Mouse (Mus musculus) MEL (cell line): ENCODE measurements at regions not wholly inside any gene's neighbourhood (a gene's known extent, or its start where the extent isn't known, plus 50 kb on each side); places are given as distances from the start of the nearest gene placed in this dataset.
"Not testable (repeated sequence)": the region's sequence is repeated elsewhere in the genome, so short reads cannot be mapped to it uniquely, and the experiment has no call there.

Experiments
- DNase-seq: peaks from one replicate; pipeline ENCODE4 v3.0.0; 2011; ENCODE audit warnings: low read depth, low spot score
- H3K27ac ChIP-seq: 2 replicates; pipeline ENCODE4 v1.5.1; 2012; ENCODE audit warnings: low read depth, mild to moderate bottlenecking, control low read depth, low read length, moderate library complexity; ENCODE audit not compliant: control insufficient read depth
- H3K27me3 ChIP-seq, 2 experiments: fragments of 150-350 bp in 1 of 2; sonication (generic) in 1 of 2; 2 replicates each; pipeline ENCODE4 v1.6.1; 2012; ENCODE audit warnings: low read length in 2 of 2, mild to moderate bottlenecking in 2 of 2, improper control_type of control experiment in 1 of 2, moderate library complexity in 1 of 2; ENCODE audit not compliant: insufficient read depth in 2 of 2, control insufficient read depth in 1 of 2
- H3K36me3 ChIP-seq, 2 experiments: 2 replicates each; pipeline ENCODE4 v1.6.1; 2012 to 2014; ENCODE audit warnings: low read length in 2 of 2, improper control_type of control experiment in 1 of 2, inconsistent platforms in 1 of 2, mild to moderate bottlenecking in 1 of 2; ENCODE audit not compliant: insufficient read depth in 2 of 2, control insufficient read depth in 1 of 2
- H3K4me1 ChIP-seq, 2 experiments: fragments of 150-350 bp in 1 of 2; sonication (generic) in 1 of 2; 2 replicates each; pipeline ENCODE4 v1.6.1; 2012; ENCODE audit warnings: low read length in 2 of 2, improper control_type of control experiment in 1 of 2, mild to moderate bottlenecking in 1 of 2; ENCODE audit not compliant: insufficient read depth in 2 of 2, control insufficient read depth in 1 of 2
- H3K4me3 ChIP-seq, 2 experiments: fragments of 150-350 bp in 1 of 2; sonication (generic) in 1 of 2; 2 replicates each; pipeline ENCODE4 v1.5.1; 2012; ENCODE audit warnings: low read depth in 2 of 2, low read length in 2 of 2, mild to moderate bottlenecking in 2 of 2, moderate library complexity in 2 of 2, control low read depth in 1 of 2, improper control_type of control experiment in 1 of 2; ENCODE audit not compliant: control insufficient read depth in 1 of 2, insufficient read depth in 1 of 2
- H3K79me2 ChIP-seq: 2 replicates; pipeline ENCODE4 v1.6.1; 2012; ENCODE audit warnings: mild to moderate bottlenecking, low read length, moderate library complexity; ENCODE audit not compliant: control insufficient read depth, poor library complexity, insufficient read depth
- H3K9ac ChIP-seq: 2 replicates; pipeline ENCODE4 v1.6.1; 2012; ENCODE audit warnings: low read depth, mild to moderate bottlenecking, control low read depth, low read length, moderate library complexity; ENCODE audit not compliant: control insufficient read depth, poor library complexity, severe bottlenecking
- H3K9me3 ChIP-seq: fragments of 150-350 bp; sonication (generic); replicated peaks from 2 replicates; pipeline ENCODE4 v1.6.1; 2012; ENCODE audit warnings: mild to moderate bottlenecking, low read length, improper control_type of control experiment, moderate library complexity; ENCODE audit not compliant: insufficient read depth
- BHLHE40 ChIP-seq: IDR thresholded peaks from 2 replicates; pipeline ENCODE4 v1.6.1; 2012; ENCODE audit warnings: low read depth, mild to moderate bottlenecking, inconsistent platforms, low read length, improper control_type of control experiment, borderline replicate concordance
- CHD1 ChIP-seq: IDR thresholded peaks from 2 replicates; pipeline ENCODE4 v1.6.1; 2012; ENCODE audit warnings: low read depth, mild to moderate bottlenecking, inconsistent platforms, low read length, improper control_type of control experiment
- CHD2 ChIP-seq: IDR thresholded peaks from 2 replicates; pipeline ENCODE4 v1.6.1; 2011; ENCODE audit warnings: low read length, improper control_type of control experiment
- E2F4 ChIP-seq: IDR thresholded peaks from 2 replicates; pipeline ENCODE4 v1.6.1; 2011; ENCODE audit warnings: low read depth, low read length, improper control_type of control experiment, borderline replicate concordance
- GABPA ChIP-seq: IDR thresholded peaks from 2 replicates; pipeline ENCODE4 v1.6.1; 2012; ENCODE audit warnings: low read depth, mild to moderate bottlenecking, inconsistent platforms, low read length, improper control_type of control experiment, moderate library complexity
- GATA1 ChIP-seq: IDR thresholded peaks from 2 replicates; pipeline ENCODE4 v1.6.1; 2011; ENCODE audit warnings: low read depth, low read length, improper control_type of control experiment
- HCFC1 ChIP-seq: IDR thresholded peaks from 2 replicates; pipeline ENCODE4 v1.6.1; 2012; ENCODE audit warnings: low read depth, mild to moderate bottlenecking, inconsistent platforms, low read length, improper control_type of control experiment, moderate library complexity
- JUND ChIP-seq: IDR thresholded peaks from 2 replicates; pipeline ENCODE4 v1.6.1; 2011; ENCODE audit warnings: low read depth, mild to moderate bottlenecking, improper control_type of control experiment, low read length
- KAT2A ChIP-seq: conservative IDR thresholded peaks from 2 replicates; pipeline ENCODE4 v1.6.1; 2012; ENCODE audit warnings: low read depth, low read length, improper control_type of control experiment, inconsistent platforms
- MAX ChIP-seq: IDR thresholded peaks from 2 replicates; pipeline ENCODE4 v1.6.1; 2011; ENCODE audit warnings: low read length, improper control_type of control experiment
- MYB ChIP-seq: IDR thresholded peaks from 2 replicates; pipeline ENCODE4 v1.6.1; 2011; ENCODE audit warnings: mild to moderate bottlenecking, low read depth, low read length, improper control_type of control experiment
- NELFE ChIP-seq: IDR thresholded peaks from 2 replicates; pipeline ENCODE4 v1.6.1; 2011; ENCODE audit warnings: low read depth, low read length, improper control_type of control experiment
- RAD21 ChIP-seq: IDR thresholded peaks from 2 replicates; pipeline ENCODE4 v1.6.1; 2011; ENCODE audit warnings: mild to moderate bottlenecking, low read depth, low read length, improper control_type of control experiment
- RCOR1 ChIP-seq: IDR thresholded peaks from 2 replicates; pipeline ENCODE4 v1.6.1; 2012; ENCODE audit warnings: low read depth, mild to moderate bottlenecking, inconsistent platforms, low read length, improper control_type of control experiment
- SIN3A ChIP-seq: IDR thresholded peaks from 2 replicates; pipeline ENCODE4 v1.6.1; 2012; ENCODE audit warnings: low read length, improper control_type of control experiment, inconsistent platforms
- TAL1 ChIP-seq: IDR thresholded peaks from 2 replicates; pipeline ENCODE4 v1.6.1; 2012; ENCODE audit warnings: mild to moderate bottlenecking, inconsistent platforms, low read length, moderate library complexity, mixed read lengths
- TBP ChIP-seq: IDR thresholded peaks from 2 replicates; pipeline ENCODE4 v1.8.0; 2011; ENCODE audit warnings: low read depth, low read length, improper control_type of control experiment
- UBTF ChIP-seq: IDR thresholded peaks from 2 replicates; pipeline ENCODE4 v1.6.1; 2012; ENCODE audit warnings: low read depth, mild to moderate bottlenecking, inconsistent platforms, low read length, improper control_type of control experiment, moderate library complexity, borderline replicate concordance; ENCODE audit not compliant: insufficient read depth
- USF1 ChIP-seq: IDR thresholded peaks from 2 replicates; pipeline ENCODE4 v1.6.1; 2014; ENCODE audit warnings: low read depth, mild to moderate bottlenecking, inconsistent platforms, low read length, improper control_type of control experiment, moderate library complexity
- ZC3H11A ChIP-seq: IDR thresholded peaks from 2 replicates; pipeline ENCODE4 v1.6.1; 2012; ENCODE audit warnings: low read depth, mild to moderate bottlenecking, inconsistent platforms, low read length, improper control_type of control experiment
- ZKSCAN1 ChIP-seq: IDR thresholded peaks from 2 replicates; pipeline ENCODE4 v1.6.1; 2012; ENCODE audit warnings: low read depth, mild to moderate bottlenecking, inconsistent platforms, low read length, improper control_type of control experiment, moderate library complexity
- ZMIZ1 ChIP-seq: IDR thresholded peaks from 2 replicates; pipeline ENCODE4 v1.6.1; 2012; ENCODE audit warnings: low read depth, mild to moderate bottlenecking, inconsistent platforms, low read length, improper control_type of control experiment, moderate library complexity

DNA sequence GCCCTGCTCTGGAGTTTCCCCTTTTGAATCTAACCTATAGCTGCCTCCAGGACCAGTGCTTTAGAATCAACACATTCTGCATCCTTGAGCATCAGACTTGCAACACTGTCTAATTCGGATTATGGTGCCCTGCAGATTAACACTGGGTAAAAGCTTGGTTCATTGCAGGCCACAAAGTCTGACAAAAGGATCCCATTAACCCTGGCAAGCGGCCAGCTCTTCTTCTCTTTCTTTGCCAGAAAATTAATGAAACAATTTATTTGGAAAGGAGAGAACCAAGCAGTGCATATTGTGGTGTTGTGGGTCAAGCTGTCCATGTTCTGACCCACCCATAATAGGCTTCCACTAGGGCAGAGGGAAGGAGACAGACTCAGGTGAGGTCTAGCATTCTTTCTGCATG, 58.2 kb upstream of the Spon1 start:
- H3K9ac ChIP-seq: no peak overlapping the region

DNA sequence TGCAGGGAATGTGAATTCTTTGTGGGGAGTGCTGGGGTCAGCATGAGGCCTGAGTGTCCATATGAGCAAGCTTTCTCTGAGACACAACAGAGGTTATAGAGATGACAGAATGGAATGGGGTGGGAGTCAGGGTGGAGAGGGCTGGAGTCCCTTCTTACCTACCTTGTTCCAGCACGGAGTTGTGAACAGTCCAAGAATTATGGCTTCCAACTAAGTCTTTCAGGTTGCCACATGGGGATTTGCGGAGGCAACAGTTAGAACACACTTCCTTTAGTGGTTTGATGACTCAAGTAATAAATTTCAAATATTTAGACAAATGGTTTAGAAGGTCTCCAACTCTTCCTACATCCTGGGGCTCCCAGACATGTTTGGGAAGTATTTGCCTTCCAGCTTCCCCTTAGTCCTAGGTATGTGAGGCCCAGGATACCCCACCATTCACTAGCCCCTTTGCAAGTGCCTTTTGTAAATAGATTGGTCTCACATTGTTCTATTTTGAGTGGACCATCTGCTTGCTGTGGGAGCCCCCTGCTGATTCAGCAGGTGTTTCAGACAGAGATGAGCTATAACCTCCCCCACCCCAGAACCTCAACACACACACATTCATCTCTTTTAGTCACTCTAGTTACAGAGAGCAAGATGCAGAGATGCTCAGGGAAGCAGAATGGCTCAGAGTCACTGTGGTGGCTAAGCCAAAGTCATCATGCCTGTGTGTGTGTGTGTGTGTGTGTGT, 55.1 kb upstream of the Spon1 start:
- H3K4me3 ChIP-seq: no peak overlapping the region
- TF ChIP-seq CHD1 (no peak), KAT2A (no peak), TAL1 (no peak), HCFC1 (no peak), E2F4 (no peak), NELFE (no peak), MYB (no peak), ZMIZ1 (no peak), GABPA (no peak), SIN3A (no peak), RAD21 (no peak), GATA1 (no peak), ZKSCAN1 (no peak), BHLHE40 (no peak)
- H3K9me3 ChIP-seq: no peaks in the 10 kb centered on the region
- H3K4me1 ChIP-seq: no peaks in the 10 kb centered on the region
- no peak overlapping the region for H3K9ac ChIP-seq
- no peaks in the 10 kb centered on the region for H3K36me3 ChIP-seq
- no peak for DNase-seq
- no peak overlapping the region for H3K27ac ChIP-seq
- no peaks in the 10 kb centered on the region for H3K27me3 ChIP-seq
- no peaks in the 10 kb centered on the region for H3K79me2 ChIP-seq

More for the DNA sequence above, 58.2 kb upstream of the Spon1 start:
- DNase-seq: no peak
- H3K4me3 ChIP-seq: no peak overlapping the region
- no peaks in the 10 kb centered on the region for H3K4me1 ChIP-seq
- no peak for TF ChIP-seq E2F4
- TF ChIP-seq RCOR1: no peak
- no peak for TF ChIP-seq BHLHE40
- TF ChIP-seq CHD2: no peak
- no peak for TF ChIP-seq MAX
- TF ChIP-seq UBTF: no peak
- TF ChIP-seq ZC3H11A: no peak
- TF ChIP-seq MYB: no peak
- TF ChIP-seq GABPA: no peak
- TF ChIP-seq TBP: no peak
- no peak for TF ChIP-seq JUND
- no peak for TF ChIP-seq USF1
- no peaks in the 10 kb centered on the region for H3K9me3 ChIP-seq
- H3K27ac ChIP-seq: no peak overlapping the region
- no peaks in the 10 kb centered on the region for H3K27me3 ChIP-seq
- H3K36me3 ChIP-seq: no peaks in the 10 kb centered on the region
- H3K79me2 ChIP-seq: no peaks in the 10 kb centered on the region

DNA sequence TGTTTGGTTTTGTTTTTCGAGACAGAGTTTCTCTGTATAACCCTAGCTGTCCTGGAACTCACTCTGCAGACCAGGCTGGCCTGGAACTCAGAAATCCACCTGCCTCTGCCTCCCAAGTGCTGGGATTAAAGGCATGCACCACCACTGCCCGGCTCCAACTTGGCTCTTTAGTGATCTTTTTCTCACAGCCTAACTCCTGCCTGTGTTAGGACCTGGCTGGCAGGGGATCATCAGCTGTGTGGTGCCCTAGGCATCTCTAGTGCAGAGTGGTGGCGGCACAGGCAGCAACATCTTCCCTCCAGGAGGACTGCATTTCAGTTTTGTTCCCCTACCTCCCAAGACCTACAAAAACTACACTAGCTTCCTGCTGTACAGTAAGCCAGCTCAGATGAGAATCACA, 54.4 kb upstream of the Spon1 start:
- not testable (repeated sequence) for H3K27me3 ChIP-seq, H3K9ac ChIP-seq, H3K9me3 ChIP-seq, DNase-seq, H3K36me3 ChIP-seq, H3K79me2 ChIP-seq, H3K4me3 ChIP-seq, H3K4me1 ChIP-seq, H3K27ac ChIP-seq
